Mouse (Mus musculus) midbrain, postnatal 0 days (tissue): ENCODE data around the gene Nom1. TPM values are rescaled to one million over a fixed set of nuclear protein-coding genes. Genes with fewer than 3 reads are reported as not detected.

Source experiments
- ATAC-seq: fragments of 200-750 bp; cut with Nextera tagmentation; 2 replicates; pipeline ENCODE4 v1.8.0; 2017; ENCODE audit warnings: moderate number of reproducible peaks, mild to moderate bottlenecking, moderate TSS enrichment, moderate library complexity; ENCODE audit not compliant: low FRiP score
- DNase-seq: peaks from one replicate; pipeline ENCODE4 v3.0.0-alpha.2; 2015; ENCODE audit warnings: low spot score
- H3K27ac ChIP-seq: fragments of 300-500 bp; sonication (generic); 2 replicates; pipeline ENCODE4 v1.5.1; 2014; ENCODE audit warnings: low read depth, mild to moderate bottlenecking, low read length, mixed read lengths
- H3K27me3 ChIP-seq: fragments of 300-500 bp; sonication (generic); 2 replicates; pipeline ENCODE4 v1.6.1; 2014; ENCODE audit warnings: low read length, control low read depth, mixed read lengths; ENCODE audit not compliant: insufficient read depth
- H3K36me3 ChIP-seq: fragments of 300-500 bp; sonication (generic); 2 replicates; pipeline ENCODE4 v1.6.1; 2014; ENCODE audit warnings: low read length, control low read depth, mixed read lengths; ENCODE audit not compliant: insufficient read depth
- H3K4me1 ChIP-seq: fragments of 300-500 bp; sonication (generic); 2 replicates; pipeline ENCODE4 v1.6.1; 2014; ENCODE audit warnings: mild to moderate bottlenecking, control low read depth, antibody characterized with exemption, low read length, mixed read lengths; ENCODE audit not compliant: insufficient read depth
- H3K4me2 ChIP-seq: fragments of 300-500 bp; sonication (generic); 2 replicates; pipeline ENCODE4 v1.6.1; 2014; ENCODE audit warnings: low read depth, mild to moderate bottlenecking, low read length, mixed read lengths; ENCODE audit not compliant: poor library complexity, severe bottlenecking
- H3K4me3 ChIP-seq: fragments of 300-500 bp; sonication (generic); 2 replicates; pipeline ENCODE4 v1.5.1; 2014; ENCODE audit warnings: low read depth, mild to moderate bottlenecking, low read length, moderate library complexity
- H3K9ac ChIP-seq: fragments of 300-500 bp; sonication (generic); replicated peaks from 2 replicates; pipeline ENCODE4 v1.6.1; 2014; ENCODE audit warnings: mild to moderate bottlenecking, low read length, moderate library complexity, mixed read lengths; ENCODE audit not compliant: poor library complexity, severe bottlenecking
- H3K9me3 ChIP-seq: fragments of 300-500 bp; sonication (generic); 2 replicates; pipeline ENCODE4 v1.6.1; 2016; ENCODE audit warnings: low read length, control low read depth
- CTCF ChIP-seq: IDR thresholded peaks from 2 replicates; pipeline ENCODE4 v1.5.1; 2016; ENCODE audit warnings: antibody characterized with exemption, mild to moderate bottlenecking
- WGBS: fragments of 180-500 bp; shearing (Covaris S2); extraction: QIAGEN DNeasy Blood & Tissue Kit; methylation state at CpG from one replicate; pipeline ENCODE4 v1.1.7; 2014; 5-methylcytosine and 5-hydroxymethylcytosine counted together
- polyA plus RNA-seq: library from polyadenylated mRNA; unstranded; fragments of >200 nt; fragmentation: Nextera tagmentation; extraction: Ambion mirVana; gene quantifications from 2 replicates; pipeline ENCODE4 v1.2.1, GENCODE M21; 2015
- total RNA-seq: library from RNA; depleted of rRNA; stranded (reverse); fragments of >200 nt; gene quantifications from 2 replicates; pipeline ENCODE4 v1.2.3, GENCODE M21; 2014

The Nom1 gene
- total and polyA plus RNA-seq, 2 experiments from 2014 or later = 11.4 to 12.6 TPM

- Histone ChIP-seq H3K4me3 (peak overlapping the region; percentile 31), H3K27ac (no peak overlapping the region), H3K4me1 (peaks cover 5% of the 10 kb centered on the region; the same call in 1 of the 2 replicates), H3K9me3 (no peaks in the 10 kb centered on the region), H3K27me3 (peaks cover 49% of the 10 kb centered on the region), H3K9ac (no peak overlapping the region), H3K4me2 (peak overlapping the region; percentile 49), H3K36me3 (no peaks in the 10 kb centered on the region)
- TF ChIP-seq CTCF = no peak
- 2% methylated on average over 17 of the region's 17 CpGs for WGBS
- DNase-seq (no peak), ATAC-seq (no peak)
Measured at GRCm38 (mm10) chr5:29468351-29469065, 34.0 kb downstream of the Nom1 start.

- H3K9me3 ChIP-seq = no peaks in the 10 kb centered on the region
- WGBS = 5% methylated on average over 4 of the region's 4 CpGs
- peaks cover 5% of the 10 kb centered on the region; the same call in 1 of the 2 replicates for H3K4me1 ChIP-seq
- H3K4me3 ChIP-seq = no peak overlapping the region
- H3K27me3 ChIP-seq = peaks cover 58% of the 10 kb centered on the region
- TF ChIP-seq CTCF = no peak
- no peak overlapping the region for H3K4me2 ChIP-seq
- H3K27ac ChIP-seq = no peak overlapping the region
- no peak overlapping the region for H3K9ac ChIP-seq
- no peaks in the 10 kb centered on the region for H3K36me3 ChIP-seq
- DNase-seq (no peak), ATAC-seq (no peak)
Measured at GRCm38 (mm10) chr5:29469501-29469900, 35.0 kb downstream of the Nom1 start.

- H3K4me3 ChIP-seq = no peak overlapping the region
- H3K9ac ChIP-seq = no peak overlapping the region
- H3K36me3 ChIP-seq = no peaks in the 10 kb centered on the region
- peaks cover 66% of the 10 kb centered on the region for H3K27me3 ChIP-seq
- no peak for DNase-seq
- no peak overlapping the region for H3K27ac ChIP-seq
- no peak for TF ChIP-seq CTCF
- 8% methylated on average over 5 of the region's 5 CpGs for WGBS
- H3K9me3 ChIP-seq = no peaks in the 10 kb centered on the region
- H3K4me1 ChIP-seq = peaks cover 5% of the 10 kb centered on the region; the same call in 1 of the 2 replicates
- H3K4me2 ChIP-seq = no peak overlapping the region
- no peak for ATAC-seq
Measured at GRCm38 (mm10) chr5:29470271-29470670, 35.8 kb downstream of the Nom1 start.

GRCm38 (mm10) chr5:29470851-29471394 is 36.5 kb downstream of the Nom1 start:
- ATAC-seq = no peak
- Histone ChIP-seq H3K27me3 (peaks cover 72% of the 10 kb centered on the region), H3K27ac (no peak overlapping the region), H3K9me3 (no peaks in the 10 kb centered on the region), H3K4me2 (no peak overlapping the region), H3K4me3 (no peak overlapping the region), H3K9ac (no peak overlapping the region), H3K36me3 (no peaks in the 10 kb centered on the region), H3K4me1 (peaks cover 5% of the 10 kb centered on the region; the same call in 1 of the 2 replicates)
- DNase-seq = no peak
- WGBS = 2% methylated on average over 20 of the region's 20 CpGs
- TF ChIP-seq CTCF = no peak

- 1% methylated on average over 11 of the region's 11 CpGs for WGBS
- H3K4me3 ChIP-seq = no peak overlapping the region
- H3K9me3 ChIP-seq = no peaks in the 10 kb centered on the region
- DNase-seq = no peak
- H3K4me1 ChIP-seq = peaks cover 5% of the 10 kb centered on the region; the same call in 1 of the 2 replicates
- H3K36me3 ChIP-seq = no peaks in the 10 kb centered on the region
- peaks cover 77% of the 10 kb centered on the region for H3K27me3 ChIP-seq
- ATAC-seq = no peak
- TF ChIP-seq CTCF = no peak
- H3K4me2 ChIP-seq = no peak overlapping the region
- no peak overlapping the region for H3K27ac ChIP-seq
- no peak overlapping the region for H3K9ac ChIP-seq
Measured at GRCm38 (mm10) chr5:29471396-29471795, 36.9 kb downstream of the Nom1 start.

GRCm38 (mm10) chr5:29471855-29472665 is 37.6 kb downstream of the Nom1 start:
- H3K9ac ChIP-seq = no peak overlapping the region
- peaks cover 76% of the 10 kb centered on the region for H3K27me3 ChIP-seq
- H3K4me3 ChIP-seq = no peak overlapping the region
- peaks cover 5% of the 10 kb centered on the region; the same call in 1 of the 2 replicates for H3K4me1 ChIP-seq
- under 1% methylated on average over 22 of the region's 22 CpGs for WGBS
- ATAC-seq (no peak), DNase-seq (no peak)
- H3K9me3 ChIP-seq = no peaks in the 10 kb centered on the region
- no peak for TF ChIP-seq CTCF
- no peaks in the 10 kb centered on the region for H3K36me3 ChIP-seq
- H3K4me2 ChIP-seq = no peak overlapping the region
- H3K27ac ChIP-seq = no peak overlapping the region
